Mouse (Mus musculus): ENCODE data around the gene Trim34a.
A peak's percentile ranks its signal among the peaks of the same experiment; 100 is the strongest.
"Not testable (repeated sequence)": the region's sequence is repeated elsewhere in the genome, so short reads cannot be mapped to it uniquely, and the experiment has no call there.

The Trim34a gene

GRCm38 (mm10) chr7:104244287-104245181 lies at the start of gene Trim34a:
Gene Trim34a (plus strand): TSS chr7:104244457.
- DNase-seq (ENCODE audit: low read depth, low spot score) = peak; percentile 94

DNA sequence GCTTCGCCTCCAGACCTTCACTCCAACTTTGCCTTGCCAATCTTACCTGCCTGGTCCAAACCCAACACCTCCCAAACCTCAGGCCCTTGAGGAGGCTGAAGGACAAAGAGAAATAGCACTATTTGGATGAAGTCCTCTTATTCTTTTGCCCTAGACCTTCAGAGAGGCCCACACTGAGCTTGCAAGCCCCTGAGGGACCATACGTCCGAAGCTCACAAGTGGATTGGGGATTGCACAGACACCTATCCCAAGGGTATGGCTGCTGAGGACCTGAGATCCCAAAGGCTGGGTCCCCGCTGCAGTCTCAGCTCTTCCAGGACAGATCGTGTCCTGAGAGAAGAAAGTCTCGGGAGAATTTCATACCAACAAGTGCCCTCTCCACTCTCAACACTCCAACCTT lies 48.4 kb upstream of the Trim34a start, which contains the start of gene Olfr649:
Olfr649 (minus strand) TSS at position 101 of the 400 bp plus-strand sequence.
- no peak for DNase-seq (ENCODE audit: low read depth, low spot score)

GRCm38 (mm10) chr7:104199822-104200221 lies 44.4 kb upstream of the Trim34a start:
- DNase-seq (ENCODE audit: low read depth, low spot score) = peak; percentile 82

DNA sequence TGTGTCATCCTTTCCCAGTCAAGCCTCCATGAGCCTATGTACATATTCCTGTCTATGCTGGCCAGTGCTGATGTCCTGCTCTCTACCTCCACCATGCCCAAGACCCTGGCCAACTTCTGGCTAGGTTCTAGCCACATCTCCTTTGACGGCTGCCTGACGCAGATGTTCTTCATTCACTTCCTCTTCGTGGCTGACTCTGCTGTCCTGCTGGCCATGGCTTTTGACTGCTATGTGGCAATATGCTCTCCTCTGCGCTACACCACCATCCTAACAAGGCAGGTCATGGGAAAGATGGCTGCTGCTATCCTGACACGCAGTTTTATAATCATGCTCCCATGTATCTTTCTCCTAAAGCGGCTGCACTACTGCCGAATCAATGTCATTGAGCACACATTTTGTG lies 38.1 kb upstream of the Trim34a start:
- no peak for DNase-seq (ENCODE audit: low read depth, low spot score)

DNA sequence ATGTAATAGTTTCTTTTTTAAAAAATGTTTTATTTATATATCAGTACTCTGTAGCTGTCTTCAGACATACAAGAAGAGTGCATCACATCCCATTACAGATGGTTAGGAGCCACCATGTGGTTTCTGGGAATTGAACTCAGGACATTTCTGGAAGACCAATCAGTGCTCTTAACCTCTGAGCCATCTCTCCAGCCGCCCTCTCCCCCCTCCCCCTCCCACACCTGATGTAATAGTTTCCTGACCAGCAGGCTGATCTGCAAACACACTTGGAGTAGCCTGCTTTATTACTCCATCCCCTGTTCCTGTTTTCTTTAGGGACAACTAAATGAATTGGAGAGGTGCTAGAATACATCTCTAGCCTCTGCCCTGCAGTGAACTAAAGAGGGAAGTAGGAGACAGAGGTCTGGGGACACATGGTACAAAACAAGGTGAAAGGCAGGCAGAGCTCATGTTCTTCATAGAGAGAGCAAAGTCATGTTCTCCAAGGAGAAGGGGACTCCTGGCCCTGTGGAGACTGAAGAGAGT lies 28.2 kb upstream of the Trim34a start:
- peak; percentile 59 for DNase-seq (ENCODE audit: low read depth, low spot score)

DNA sequence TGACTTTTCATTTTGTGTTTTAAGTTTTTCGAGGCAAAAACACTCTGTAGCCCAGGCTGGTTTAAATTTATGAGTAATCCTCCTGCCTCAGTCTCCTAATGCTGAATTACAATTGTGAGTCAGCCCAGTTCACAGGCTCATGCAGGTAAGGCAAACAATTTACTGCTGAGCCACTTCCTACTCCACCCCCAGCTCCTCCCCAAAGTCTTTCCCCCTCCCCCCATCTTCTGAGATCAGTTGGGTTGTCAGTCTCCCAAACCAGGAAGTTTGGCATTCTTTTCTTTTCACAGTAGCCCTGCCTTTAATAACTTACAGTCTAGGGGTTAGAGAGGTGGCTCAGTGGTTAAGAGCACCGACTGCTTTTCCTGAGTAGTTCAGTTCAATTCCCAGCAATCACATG lies 26.4 kb upstream of the Trim34a start:
- DNase-seq (ENCODE audit: low read depth, low spot score) = peak; percentile 88

DNA sequence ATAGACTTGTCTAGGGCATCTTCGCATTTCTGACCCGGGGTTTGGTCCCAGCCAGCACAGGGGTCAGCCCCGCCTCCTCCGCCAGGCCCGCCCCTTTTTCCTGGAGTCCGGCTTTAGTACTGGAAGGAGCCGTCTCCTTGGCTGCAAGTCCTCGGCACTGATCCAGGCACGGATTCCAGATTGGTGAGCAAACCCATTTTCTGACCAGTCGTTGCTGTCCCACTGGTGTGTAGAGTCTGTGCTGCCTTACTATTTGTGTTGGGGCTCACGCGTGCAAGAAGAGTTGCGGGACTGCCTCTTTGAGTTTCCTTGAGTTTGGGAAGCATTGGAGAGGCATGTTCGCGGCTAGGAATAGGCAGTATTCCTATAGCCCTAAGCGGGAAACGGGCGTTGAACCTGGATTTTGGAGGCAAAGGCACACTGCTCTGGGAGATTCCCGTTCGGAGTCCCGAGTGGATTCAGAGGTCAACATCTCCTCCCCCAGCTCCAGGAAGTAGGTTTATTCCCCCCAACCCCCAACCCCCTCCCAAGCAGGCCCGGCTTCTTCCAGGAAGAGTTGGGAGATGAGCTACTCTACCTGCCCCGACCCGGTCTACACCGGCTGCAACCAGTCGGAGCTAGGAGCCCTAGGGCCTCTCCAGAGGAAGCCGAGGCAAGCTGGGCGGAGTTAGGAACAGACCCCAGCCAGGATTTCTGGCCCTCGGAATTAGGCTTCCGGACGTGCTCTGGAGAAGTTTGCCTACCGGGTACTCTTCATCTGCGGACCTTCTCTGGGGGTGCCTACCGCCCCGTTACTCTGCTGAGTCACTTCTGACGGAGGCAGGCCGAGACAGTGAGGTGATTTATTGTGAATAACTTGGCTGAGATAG lies 25.3 kb upstream of the Trim34a start, which contains the start of gene Trim6:
Trim6 (plus strand) TSS at position 93 of the 869 bp plus-strand sequence.
- peak; percentile 98 for DNase-seq (ENCODE audit: low read depth, low spot score)

DNA sequence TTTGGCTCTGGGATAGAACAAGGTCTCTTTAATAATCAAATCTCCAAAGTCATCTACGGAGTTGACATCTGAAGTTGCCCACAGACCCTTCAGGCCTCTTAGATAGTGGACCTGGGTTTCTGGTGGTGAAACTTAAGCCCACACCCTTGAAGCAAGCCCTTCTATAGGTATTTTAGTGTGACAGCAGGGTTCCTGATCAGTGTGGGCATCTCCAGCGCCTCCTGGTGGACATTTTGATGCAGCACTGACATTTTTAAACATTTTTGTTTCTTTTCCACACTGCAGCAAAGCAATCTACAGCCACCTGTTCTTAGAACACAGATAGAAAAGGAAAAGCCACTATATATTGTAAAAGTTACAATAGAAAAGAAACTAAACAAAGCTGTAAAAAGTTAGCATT lies 13.1 kb upstream of the Trim34a start:
- peak; percentile 63 for DNase-seq (ENCODE audit: low read depth, low spot score)

- no peak for DNase-seq (ENCODE audit: low read depth, low spot score)
Observed at GRCm38 (mm10) chr7:104240857-104241256, 3.4 kb upstream of the Trim34a start.

- peak; percentile 83 for DNase-seq (ENCODE audit: low read depth, low spot score)
Observed at GRCm38 (mm10) chr7:104243616-104244015, 641 bp upstream of the Trim34a start.

- DNase-seq (ENCODE audit: low read depth, low spot score) = not testable (repeated sequence)
Observed at GRCm38 (mm10) chr7:104260380-104260779, 16.1 kb downstream of the Trim34a start.

DNA sequence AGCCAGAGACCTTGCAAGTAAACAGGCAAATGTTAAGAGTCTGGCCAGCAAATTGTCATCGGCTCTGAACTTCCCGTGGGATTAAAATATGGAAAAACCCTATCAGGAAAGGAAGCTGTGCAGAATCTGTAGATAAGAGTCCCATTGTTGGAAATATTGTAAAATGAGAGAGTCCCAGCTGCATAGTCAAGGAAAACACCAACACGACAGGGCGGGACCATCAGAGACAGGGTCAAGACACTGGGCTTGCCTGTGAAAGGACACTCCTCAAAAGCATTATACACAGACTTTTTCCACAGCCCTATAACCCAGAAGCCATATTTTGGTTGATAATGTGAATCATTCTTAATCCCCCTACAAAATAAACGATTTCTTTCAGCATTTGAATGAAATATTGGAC lies 21.1 kb downstream of the Trim34a start:
- not testable (repeated sequence) for DNase-seq (ENCODE audit: low read depth, low spot score)

GRCm38 (mm10) chr7:104279361-104279760 lies 35.1 kb downstream of the Trim34a start:
- DNase-seq (ENCODE audit: low read depth, low spot score) = not testable (repeated sequence)

DNA sequence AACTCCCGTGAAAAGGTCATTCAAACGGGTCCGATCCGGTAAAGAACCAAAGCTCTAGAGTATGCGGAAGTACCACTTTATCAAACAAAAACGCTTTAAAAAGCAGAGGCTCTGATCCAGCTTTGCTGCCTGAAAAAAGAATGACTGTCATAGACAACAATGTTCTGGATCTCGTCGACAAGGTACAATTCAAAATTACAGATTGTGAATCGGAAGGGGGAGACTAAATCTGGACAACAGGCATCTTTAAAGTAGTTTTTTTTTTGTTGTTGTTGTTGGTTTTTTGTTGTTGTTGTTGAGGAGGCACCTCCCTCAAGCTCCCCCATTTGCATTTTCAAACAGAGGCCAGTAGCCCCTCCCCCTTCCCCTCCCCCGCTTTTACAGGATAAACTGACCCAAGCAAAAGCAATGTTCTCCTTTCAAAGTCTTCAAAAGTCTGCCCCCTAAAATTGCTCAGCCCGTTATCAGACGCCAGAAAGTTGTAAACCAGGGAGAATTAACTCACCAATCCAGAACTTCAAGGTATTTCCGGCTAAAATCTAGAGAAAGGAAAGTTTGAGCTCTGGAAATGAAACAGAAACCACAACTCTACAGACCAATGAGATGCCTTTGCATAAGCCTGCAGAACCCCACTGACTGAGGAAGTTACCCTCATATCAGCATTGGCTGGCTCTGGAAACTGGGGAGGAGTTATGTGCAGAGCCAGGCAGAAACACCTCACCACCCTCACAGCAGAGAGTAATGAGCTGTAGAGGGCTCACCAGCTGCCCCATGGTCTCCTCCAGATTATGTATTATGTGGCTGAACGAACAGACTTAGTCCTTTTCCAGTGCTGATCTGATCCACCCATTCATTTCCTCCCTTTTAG lies 43.6 kb downstream of the Trim34a start, which contains the start of gene Trim5:
Trim5 (minus strand) TSS at position 519 of the 868 bp plus-strand sequence.
- DNase-seq (ENCODE audit: low read depth, low spot score) = not testable (repeated sequence)

DNA sequence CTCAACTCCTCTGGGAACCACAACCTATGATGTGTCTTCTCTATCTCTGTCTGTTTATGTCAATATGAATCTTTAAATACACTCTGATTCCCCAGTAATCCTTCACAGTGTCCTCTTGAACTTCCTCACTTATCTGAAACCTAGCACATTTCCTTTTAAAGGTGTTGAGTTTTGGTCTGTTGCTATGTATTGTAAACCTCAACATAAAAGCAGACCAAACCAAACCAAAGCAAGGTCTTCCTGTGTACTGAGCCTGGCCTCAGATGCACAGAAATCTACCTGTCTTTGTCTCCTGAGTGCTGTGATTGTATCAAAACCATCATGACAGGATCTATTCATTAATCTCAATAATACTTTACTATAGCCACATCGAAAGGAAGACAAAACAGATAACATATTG lies 46.4 kb downstream of the Trim34a start:
- no peak for DNase-seq (ENCODE audit: low read depth, low spot score)

GRCm38 (mm10) chr7:104291638-104292400 lies 47.6 kb downstream of the Trim34a start:
- DNase-seq (ENCODE audit: low read depth, low spot score) = no peak
